Mouse (Mus musculus) heart, adult 9 months (tissue): Measurements from ENCODE around the gene St6galnac6.

Experiments used
- DNase-seq, 2 experiments: peaks; one replicate each; pipeline ENCODE4 v3.0.0; 2022; ENCODE audit warnings: low spot score in 2 of 2

The St6galnac6 gene

DNA sequence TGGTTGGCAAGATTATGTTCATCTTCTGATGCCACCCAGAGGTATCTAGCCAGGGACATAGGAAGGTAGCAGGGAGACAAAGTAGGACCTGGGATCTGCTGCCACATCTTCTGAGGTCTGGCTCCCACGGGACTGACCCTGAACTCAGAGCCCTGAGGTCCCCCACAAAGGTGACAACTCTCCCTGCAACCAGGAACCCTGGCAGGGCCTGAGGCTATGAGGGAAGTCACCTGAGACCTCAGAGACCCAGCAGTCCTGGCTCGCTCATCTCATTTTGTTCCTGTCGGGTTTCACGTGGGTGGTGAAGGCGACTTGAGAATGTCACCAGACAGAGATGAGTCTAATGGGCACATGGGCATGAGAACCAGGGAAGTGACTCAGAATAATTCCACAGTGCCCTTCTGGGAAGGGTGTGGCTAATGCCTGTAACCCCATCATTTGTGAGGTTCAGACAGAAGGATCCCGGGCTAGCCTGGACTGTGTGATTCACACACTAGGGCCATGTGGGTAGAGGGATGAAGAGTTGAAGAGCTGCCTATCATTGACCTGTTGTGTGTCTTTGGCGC is 14.3 kb upstream of the St6galnac6 start:
- no peak for DNase-seq

DNA sequence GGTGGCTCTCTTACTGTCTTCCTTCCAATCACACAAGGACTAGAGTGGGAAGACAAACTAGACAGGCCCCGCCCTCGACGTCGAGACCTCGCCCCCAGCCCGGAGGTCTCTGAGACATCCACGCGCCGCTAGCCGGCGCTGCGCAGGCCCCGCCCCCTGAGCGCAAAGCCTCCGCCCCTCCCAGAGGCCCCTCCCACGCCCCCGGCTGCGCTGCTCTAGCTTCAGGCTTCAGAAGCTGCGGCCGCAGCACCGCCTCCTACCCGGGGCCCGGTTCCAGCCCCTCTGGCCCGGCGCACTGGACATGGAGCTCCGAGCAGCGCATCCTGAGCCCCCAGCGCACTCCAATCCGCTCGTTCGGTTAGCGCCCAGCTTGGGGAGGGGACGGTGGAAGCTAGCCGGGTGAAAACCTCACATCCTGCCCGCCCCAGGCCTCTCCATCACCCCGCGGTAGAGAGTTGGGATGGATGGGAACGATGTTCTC is 12.6 kb upstream of the St6galnac6 start, which contains the start of gene St6galnac4:
TSS of gene St6galnac4 (plus strand) at position 225 of the 481 bp plus-strand sequence.
- DNase-seq = peak; percentile 91

DNA sequence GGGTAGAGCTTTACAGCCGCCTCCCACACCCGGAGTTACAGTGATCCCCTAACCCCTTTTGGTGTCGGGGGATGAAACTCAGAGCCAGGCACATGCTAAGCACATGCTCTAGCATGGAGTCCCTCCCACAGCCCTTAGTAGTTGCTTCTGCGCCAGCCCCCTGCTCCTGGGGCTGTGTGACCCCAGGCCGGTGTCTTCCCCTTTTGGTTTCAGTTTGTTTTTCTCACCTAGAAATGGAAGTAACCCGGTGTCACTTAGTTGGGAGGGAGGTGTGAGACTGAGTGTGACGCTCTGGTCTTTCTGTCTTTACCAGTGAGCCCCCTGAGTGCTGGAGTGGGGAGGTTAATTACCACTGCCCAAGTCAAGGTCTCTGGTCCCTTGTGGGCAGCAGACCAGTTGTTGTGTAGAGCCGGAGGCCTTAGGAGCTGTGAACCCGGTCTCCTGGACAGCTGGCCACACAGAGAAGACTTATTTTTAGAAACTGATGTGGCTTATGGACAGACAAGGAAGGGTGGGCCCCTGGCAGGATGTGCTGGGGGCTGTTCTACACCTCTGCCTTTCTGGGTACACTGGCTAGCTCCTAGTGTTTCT is 11.7 kb upstream of the St6galnac6 start:
- peak; percentile 69 to 81 for DNase-seq

DNA sequence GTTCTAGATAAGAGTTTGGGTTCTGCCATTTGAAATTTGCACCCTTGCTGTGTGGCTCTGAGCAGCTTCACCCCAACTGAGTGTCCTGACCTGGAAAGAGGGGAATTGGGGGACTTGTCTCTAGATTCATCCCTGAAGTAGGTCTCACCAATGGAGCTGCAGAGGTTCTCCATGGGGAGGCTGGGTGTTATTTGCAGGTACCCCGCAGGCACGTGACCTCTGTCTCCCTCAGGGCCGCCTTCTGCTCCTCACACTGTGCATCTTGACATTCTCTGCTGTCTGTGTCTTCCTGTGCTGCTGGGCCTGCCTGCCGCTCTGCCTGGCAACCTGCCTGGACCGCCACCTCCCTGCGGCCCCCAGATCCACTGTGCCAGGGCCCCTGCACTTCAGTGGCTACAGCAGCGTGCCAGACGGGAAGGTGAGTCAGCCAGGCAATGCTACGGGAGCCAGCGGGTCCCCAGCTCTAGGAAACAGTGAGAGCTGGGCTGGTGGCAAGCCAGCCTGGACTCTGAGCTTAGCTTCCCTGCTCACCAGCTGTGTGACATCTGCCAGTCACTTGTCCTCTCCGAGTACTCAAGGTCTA is 10.2 kb upstream of the St6galnac6 start:
- peak in 1 of 2 experiments; percentile 51 for DNase-seq

DNA sequence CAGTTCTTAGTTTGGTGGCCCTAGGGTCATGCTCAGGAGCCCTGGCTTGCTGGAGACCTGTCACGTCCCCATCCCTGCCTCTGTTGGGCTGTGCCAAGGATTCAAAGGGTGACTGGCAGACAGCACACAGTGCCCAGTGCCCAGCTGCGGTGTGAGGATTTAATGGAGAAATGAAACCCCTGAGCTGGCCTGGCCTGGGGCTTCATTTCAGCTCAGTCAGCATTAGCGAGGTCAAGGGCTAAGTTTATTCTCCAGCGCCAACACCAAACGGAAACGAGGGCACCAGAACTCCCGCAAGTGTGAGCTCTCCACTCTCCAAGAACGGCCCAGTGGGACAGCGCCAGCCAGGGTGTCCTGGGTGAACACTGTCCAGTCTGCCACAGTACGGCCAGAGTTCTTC is 9.3 kb upstream of the St6galnac6 start:
- DNase-seq = peak in 1 of 2 experiments; percentile 64

DNA sequence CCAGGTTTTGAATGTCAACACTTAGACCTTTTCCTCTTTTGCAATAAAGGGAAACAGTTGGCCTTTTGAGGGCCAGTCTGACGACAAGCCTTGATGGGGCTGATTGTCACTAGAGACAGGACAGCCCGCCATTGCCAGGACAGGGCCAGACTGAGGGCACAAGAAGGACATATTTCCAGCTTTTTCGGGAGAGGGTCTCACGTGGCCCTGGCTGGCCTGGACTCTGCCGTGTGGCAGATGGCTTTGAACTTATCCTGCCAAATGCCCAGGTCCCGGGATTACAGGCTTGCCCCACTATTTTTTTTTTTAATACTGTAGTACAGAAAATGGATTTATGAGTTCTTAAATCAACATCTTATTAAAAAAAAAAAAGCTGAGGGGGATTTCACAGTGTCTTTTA is 8.3 kb upstream of the St6galnac6 start:
- DNase-seq = no peak

DNA sequence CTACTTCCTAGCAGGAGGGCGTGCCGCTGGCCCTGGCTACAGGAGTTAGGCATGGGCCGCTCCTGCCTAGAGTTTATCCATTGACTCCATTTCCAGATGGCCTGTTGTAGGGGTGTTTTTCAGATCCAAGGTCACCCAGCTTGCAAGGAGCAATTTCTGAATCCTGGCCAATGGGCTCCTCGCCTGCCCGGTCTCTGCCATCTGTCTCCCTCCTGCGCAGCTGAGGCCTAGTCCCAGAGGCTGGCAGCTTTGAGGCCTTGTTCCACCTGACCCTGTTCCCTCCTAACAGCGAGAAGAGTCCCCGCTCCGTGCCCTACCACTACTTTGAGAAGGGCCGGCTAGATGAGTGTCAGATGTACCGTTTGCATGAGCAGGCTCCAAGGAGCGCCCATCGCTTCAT is 2.8 kb upstream of the St6galnac6 start:
- DNase-seq = no peak

DNA sequence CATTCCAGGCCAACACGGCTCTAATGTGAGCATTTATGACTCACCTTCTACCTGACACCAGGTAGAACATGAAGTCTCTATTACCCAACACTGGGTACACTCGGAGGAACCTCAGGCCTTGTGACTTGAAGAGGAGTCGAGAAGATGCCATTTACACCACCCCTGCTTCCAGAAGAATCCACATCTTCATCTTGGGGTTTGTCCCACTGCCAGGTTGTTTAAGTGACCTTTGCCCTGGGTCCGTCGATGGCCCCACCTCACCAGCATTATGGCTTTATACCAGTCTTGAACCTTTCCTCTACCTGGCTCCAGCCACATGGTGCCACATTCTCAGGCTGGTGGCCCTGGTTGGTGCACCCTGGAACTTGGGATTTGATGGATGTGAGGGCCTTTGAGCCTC is 2.3 kb upstream of the St6galnac6 start:
- no peak for DNase-seq

DNA sequence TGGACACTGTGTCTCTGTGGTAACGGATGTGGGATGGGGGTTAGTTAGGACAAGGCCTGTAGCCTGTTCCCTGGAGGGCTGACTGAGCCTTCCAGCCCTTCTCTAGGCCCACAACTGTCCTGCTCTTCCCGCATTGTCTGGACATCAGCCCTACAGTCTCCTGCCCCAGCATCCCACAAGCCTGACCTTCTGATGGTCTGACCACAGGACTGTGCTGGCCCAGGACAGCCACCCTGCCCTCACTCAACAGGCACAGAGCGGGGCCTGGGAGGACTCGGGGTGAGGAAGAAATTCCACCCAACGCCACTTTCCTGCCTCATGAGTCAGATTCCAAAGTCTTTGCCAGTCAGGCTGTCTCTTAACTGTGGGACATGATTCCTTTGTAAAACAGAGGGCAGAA is 1.8 kb upstream of the St6galnac6 start:
- DNase-seq = no peak

DNA sequence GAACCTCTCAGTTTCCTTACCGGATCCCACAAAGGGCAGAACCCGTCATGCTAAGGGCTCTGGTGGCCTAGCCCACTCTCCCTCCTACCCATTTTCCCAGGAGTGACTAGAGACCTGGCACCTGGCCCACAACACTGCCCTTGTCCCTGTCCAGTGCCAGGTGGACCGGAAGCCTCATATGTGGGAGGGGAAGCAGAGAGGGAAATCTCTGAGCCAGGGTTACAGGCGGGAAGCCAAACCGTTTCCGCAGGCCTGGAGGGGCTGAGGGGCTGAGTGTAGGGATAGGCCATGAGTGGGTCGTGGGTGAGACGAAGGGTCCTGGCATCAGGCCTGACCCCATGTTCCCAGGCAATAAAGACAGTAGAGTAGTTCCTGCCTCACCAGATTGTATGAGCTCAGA is 1.0 kb upstream of the St6galnac6 start:
- peak in 1 of 2 experiments; percentile 55 for DNase-seq

DNA sequence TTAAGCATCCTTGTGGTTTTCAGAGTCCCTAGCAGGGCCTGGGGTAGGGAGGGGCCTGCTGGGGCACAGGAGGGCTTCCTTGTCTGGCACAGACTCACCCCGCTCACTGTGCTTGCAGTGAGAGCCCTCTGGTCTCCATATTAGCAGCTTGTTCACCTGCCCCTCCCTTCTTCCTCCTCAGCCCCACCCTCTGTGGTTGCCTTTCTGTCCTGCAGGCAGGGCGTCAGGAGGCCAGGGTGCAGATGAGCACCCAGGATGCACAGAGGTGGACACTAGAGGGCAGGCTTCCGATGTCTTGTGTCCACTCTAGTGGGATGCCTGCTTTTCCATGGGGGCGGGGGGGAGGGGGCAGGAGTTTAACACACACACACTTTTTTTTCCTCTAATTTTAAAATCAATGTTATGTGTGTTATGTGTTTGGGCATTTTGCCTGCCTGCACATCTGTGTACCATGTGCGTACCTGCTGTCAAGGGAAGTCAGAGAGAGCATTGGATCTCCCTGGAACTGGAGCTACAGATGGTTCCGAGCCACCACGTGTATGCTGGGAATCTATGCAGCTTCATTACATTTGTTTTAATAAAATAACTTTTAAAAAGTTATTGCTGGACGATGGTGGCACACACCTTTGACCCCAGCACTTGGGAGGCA is 2.0 kb downstream of the St6galnac6 start:
- no peak for DNase-seq

DNA sequence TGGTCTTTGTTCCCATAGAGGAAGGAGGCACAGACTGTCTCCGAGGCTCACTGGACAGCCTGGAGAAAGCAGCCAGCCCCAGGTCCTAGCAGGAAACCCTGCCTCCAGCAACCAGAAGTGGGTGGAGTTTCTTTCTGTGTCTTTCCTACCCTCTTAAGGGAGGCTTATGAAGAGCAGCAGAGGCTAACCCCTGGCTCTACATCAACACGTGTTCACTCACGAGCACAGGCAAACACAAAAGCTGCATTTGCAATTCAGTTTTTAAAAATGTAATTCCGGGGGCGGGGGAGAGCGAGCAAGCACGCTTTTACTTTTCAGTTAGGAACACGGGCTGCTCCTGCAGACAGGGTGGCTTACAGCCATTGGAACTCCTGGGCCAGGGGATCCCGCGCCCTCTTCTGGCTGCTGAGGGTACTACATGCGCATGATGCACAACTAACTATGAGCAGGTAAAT is 3.1 kb downstream of the St6galnac6 start:
- DNase-seq = peak; percentile 90 to 92

DNA sequence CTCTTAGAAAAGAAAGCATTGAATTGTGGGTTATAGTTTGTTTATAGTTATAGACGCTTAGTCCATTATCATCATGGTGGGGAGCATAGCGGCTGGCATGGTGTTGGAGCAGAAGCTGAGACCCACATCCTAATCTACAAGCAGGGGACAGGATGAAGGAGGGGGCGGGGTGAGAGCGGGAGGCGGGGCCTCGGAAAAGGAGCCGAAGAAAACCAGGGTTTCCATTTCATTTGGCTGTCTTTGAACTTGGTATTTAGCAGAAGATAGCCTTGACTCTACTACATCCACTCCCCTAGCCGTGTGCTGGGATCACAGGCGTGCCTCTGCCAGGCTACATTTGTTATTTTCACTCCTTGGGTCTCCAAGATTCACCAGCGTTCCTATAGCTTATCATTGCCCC is 5.1 kb downstream of the St6galnac6 start:
- DNase-seq = no peak

DNA sequence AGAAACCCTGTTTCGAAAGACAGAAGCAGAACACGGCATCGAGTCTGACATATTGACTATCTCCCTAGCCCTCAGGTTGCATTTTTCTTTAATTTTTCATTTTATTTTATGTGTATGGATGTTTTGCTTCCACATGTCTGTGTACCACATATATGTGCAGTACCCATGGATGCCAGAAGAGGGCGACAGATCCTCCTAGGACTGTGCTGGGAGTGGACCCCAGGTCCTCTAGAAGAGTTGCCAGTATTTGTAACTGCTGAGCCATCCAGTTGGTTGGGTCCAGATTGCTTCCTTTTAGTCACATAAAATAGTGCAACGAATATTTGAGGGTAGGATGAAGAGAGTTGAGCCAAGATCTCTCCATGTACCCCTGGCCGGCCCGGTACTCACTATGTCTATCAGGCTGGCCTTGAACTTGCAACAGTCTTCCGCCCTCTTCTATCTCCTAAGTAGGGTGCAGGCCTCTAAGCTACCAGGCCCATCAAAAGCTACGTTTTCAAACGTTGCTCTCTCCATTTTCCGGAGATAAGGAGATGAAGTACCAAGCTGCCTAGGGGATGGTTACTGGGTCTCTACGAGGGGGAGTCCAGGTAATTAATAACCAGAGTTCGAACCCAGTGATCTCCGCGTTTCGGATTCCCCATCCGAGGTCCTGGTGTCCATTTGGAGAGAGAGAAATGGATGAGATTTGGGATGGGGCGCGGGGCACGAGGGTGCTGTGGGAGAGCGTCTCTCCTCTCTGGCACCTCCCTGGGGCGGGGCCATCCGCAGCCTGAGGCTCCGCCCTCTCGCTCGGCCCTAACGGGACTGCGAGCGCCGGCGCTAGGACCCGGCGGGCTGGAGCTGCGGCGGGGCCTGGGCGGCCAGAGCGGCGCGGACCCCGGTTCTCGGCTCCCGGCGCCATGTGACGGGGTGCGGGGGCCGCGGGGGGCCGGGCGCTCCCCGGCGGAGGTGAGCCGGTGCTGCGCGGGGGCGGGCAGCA is 6.9 kb downstream of the St6galnac6 start:
- DNase-seq = peak; percentile 85 to 89

DNA sequence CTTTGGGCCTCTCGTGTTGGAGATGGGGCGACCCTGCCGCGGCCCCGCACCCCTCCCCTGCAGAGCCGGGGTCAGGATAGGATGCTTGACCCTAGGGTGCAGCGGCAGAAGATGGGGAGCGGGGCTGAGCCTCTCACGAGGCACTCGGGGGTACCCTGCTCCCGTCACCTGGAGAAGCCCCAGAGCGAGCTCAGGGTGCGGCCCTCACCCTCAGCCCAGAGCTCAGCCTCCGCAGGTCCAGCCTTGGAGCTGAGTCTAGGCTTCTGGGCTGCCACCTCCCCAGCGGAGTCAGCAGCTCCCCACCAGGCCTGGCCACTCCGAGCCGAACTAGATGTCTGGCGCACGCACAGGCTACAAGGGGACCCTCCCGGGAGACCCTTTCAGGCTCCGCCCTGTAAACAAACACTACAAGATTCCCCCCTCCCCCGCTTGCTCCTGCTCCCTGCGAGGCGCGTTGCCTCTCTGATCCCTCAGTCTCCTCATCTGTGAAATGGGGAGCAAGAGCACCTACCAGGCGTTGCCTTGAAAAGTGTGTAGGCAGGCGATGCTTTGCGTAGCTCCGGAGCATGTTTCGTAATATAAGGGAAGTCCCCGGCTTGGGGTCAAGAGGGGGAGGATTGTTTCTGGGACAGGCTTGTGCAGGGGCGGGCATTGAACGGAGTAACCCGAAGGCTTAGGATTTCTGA is 7.9 kb downstream of the St6galnac6 start:
- DNase-seq = peak; percentile 62 to 70

DNA sequence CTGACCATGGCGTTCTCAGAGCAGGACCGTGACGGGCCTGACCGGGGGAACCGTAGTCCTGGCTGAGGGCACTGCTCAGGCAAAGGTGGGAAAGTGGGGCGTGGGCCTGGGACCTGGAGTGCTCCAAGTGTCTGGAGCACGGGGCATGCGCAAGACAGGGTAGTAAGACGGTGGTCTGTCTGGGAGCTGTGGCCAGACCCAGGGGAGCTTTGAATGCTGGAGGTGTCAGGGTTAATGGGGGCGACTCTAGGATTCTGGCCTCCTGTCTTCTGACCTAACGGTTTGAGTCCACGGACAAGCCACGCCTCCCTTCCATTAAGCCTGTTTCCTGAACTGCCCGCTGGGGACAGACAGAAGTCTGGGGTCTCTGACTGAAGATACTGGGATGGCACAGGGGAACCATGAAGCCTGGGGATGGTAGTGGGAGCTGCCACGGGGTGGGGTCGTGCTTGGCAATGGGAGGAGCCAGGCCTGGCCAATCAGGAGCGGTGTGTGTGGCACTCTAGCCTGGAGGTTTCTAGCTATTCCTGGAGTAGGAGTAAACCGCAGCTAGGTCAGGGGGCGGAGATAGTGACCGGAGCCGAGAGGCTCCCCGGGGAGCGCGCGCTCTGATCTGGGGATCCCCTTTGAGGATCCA is 8.8 kb downstream of the St6galnac6 start:
- DNase-seq = peak; percentile 92

DNA sequence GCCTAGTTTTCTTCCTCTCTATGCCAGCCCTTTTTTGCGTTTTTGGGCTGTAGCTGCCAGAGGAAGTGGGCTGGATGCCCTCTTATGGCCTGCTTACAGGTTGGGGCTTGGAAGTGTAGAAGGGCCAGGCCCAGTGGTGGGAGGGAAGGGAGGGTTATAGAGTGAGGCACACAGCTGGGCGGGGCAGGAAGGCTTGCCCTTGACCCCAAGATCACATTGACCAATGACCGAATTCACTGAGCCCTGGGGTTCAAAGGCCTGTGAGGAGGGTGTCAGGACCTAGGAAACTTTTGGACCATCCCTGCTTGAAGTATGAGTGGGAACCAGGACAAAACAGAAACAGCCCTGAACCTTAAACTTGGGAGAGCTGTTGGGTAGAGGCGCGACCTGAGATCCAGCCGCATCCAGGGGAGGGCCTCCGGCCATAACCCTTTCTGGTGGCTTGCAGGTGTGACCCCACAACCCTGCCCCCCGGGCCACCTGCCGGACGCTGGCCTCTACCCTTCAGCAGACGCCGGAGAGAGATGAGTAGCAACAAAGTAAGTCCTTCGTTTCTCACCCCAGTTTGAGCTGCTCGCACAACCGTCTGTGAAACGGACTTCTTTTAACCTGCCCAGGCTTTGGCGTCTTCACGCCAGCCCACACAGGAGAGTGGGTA is 9.4 kb downstream of the St6galnac6 start:
- no peak for DNase-seq

DNA sequence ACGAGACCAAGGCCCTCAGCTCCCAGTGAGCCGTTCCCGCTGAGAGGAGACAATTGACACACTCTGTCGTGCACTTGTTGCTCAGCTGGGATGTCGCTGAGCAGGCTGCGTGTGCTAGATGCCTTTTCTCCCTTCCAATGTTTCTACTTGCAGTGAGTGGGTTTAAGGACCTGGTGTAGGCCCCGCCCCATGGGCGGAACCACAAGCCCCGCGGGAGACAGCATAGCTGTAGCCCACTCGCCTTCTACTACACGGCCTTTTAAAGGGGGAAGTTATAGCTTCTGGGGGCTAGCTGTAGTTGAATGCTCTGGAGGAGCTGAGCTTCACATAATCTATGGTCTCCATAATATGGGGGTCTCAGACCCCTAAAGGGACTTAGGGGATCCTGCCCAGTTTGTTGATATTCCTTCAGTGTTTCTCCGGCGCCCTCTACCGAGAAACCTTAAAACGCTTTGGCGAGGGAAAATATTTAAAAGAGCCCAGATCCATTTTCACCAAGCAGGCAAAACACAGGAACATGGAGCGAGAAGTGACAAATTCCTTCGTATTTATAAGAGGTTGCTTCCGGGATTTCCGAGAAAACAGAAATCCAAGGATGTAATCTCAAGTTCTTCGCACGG is 11.2 kb downstream of the St6galnac6 start:
- DNase-seq = peak in 1 of 2 experiments; percentile 60

DNA sequence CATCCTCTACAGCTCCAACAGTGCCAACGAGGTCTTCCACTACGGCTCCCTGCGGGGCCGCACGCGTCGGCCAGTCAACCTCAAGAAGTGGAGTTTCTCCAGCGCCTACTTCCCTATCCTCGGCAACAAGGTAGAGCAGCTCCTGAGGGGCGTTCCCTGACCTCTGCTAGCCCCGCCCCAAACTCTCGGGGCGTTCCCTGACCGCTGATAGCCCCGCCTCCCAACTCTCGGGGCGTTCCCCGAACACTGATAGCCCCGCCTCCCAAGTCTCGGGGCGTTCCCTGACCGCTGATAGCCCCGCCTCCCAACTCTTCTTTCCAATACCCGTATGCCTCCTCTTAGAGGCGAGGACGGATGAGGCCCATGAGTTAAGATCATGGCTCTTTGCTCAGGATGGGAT is 12.8 kb downstream of the St6galnac6 start:
- DNase-seq = no peak
